In the genomic region with DNA sequence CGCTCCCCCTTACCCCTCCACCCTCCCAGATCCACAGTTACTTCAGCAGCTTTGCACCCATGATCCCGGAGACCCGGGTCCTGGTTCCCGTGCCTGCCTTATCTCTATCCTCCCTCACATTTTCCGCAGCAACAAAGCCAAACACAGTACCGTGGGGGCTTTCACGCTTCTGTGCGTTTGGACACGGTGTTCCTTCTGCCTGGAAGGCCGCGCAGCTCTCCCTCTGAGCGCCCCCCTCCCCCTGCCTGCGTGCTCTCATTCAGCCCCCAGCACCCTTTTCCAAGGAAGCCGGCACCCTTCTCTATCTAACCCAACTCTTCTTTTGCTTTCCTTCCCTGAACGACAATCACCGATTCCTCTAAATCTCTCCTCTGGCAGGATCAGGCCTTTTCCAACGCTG, we compare ENCODE assay signal across 8 mouse cellular contexts. TPM values are rescaled to one million over a fixed set of nuclear protein-coding genes. Genes with fewer than 3 reads are reported as not detected.
DNase-seq lines count a peak whose midpoint lies in the region; ATAC-seq lines count a peak whose summit lies in the region.

No protein-coding gene starts in this region.

- WGBS in embryonic facial prominence, embryonic 13.5 days = under 1% methylated on average over 17 of the region's 17 CpGs
- 1% methylated on average over 17 of the region's 17 CpGs for WGBS in hindbrain, embryonic 12.5 days
- WGBS in midbrain, embryonic 15.5 days = 0% methylated on average over 17 of the region's 17 CpGs

- no peaks in the 10 kb centered on the region for H3K27me3 ChIP-seq in embryonic facial prominence, embryonic 13.5 days
- H3K27me3 ChIP-seq in hindbrain, embryonic 12.5 days = no peaks in the 10 kb centered on the region
- H3K27me3 ChIP-seq in midbrain, embryonic 15.5 days (replicated peaks) = no peaks in the 10 kb centered on the region

- no peak for ATAC-seq in embryonic facial prominence, embryonic 13.5 days (ENCODE audit: insufficient number of reproducible peaks, insufficient read depth, low FRiP score, low TSS enrichment, low read depth)
- ATAC-seq in hindbrain, embryonic 12.5 days (ENCODE audit: low FRiP score) = peak; percentile 71
- peak; percentile 65 for ATAC-seq in midbrain, embryonic 15.5 days (replicated peaks)

- H3K9ac ChIP-seq in embryonic facial prominence, embryonic 13.5 days = peak overlapping the region; percentile 78
- peak overlapping the region; percentile 88 for H3K9ac ChIP-seq in hindbrain, embryonic 12.5 days
- H3K9ac ChIP-seq in midbrain, embryonic 15.5 days = peak overlapping the region; percentile 91

- H3K4me2 ChIP-seq in embryonic facial prominence, embryonic 13.5 days = peak overlapping the region; percentile 87
- peak overlapping the region; percentile 87 for H3K4me2 ChIP-seq in hindbrain, embryonic 12.5 days (replicated peaks)
- H3K4me2 ChIP-seq in midbrain, embryonic 15.5 days = peak overlapping the region; percentile 83

- DNase-seq in adrenal gland, postnatal 10 days = peak; percentile 52
- DNase-seq in adrenal gland, postnatal 4 days (ENCODE audit: low spot score in 2 of 2) = no peak
- DNase-seq in B cell, adult 2 months = peak; percentile 15 to 27
- DNase-seq in left cerebral cortex, postnatal 10 days (ENCODE audit: extremely low spot score in 1 of 2, low spot score in 2 of 2) = peak; percentile 36 to 62
- peak; percentile 11 to 12 for DNase-seq in thymus, postnatal 10 days (ENCODE audit: low spot score in 2 of 2)

- intact Hi-C loops in left cerebral cortex, postnatal 10 days (cut with DNase I) = no loop called here

- no peaks in the 10 kb centered on the region for H3K9me3 ChIP-seq in embryonic facial prominence, embryonic 13.5 days
- H3K9me3 ChIP-seq in hindbrain, embryonic 12.5 days (replicated peaks) = no peaks in the 10 kb centered on the region
- no peaks in the 10 kb centered on the region for H3K9me3 ChIP-seq in midbrain, embryonic 15.5 days

- H3K4me3 ChIP-seq in embryonic facial prominence, embryonic 13.5 days = peak overlapping the region; percentile 67
- peak overlapping the region; percentile 81 for H3K4me3 ChIP-seq in hindbrain, embryonic 12.5 days
- peak overlapping the region; percentile 95 for H3K4me3 ChIP-seq in midbrain, embryonic 15.5 days

- H3K4me1 ChIP-seq in embryonic facial prominence, embryonic 13.5 days = peaks cover 26% of the 10 kb centered on the region
- H3K4me1 ChIP-seq in hindbrain, embryonic 12.5 days = peaks cover 34% of the 10 kb centered on the region
- H3K4me1 ChIP-seq in midbrain, embryonic 15.5 days = peaks cover 34% of the 10 kb centered on the region

- H3K36me3 ChIP-seq in embryonic facial prominence, embryonic 13.5 days = no peaks in the 10 kb centered on the region
- peaks cover 8% of the 10 kb centered on the region; the same call in 1 of the 2 replicates for H3K36me3 ChIP-seq in hindbrain, embryonic 12.5 days
- no peaks in the 10 kb centered on the region for H3K36me3 ChIP-seq in midbrain, embryonic 15.5 days (replicated peaks)

- peak overlapping the region; percentile 79 for H3K27ac ChIP-seq in embryonic facial prominence, embryonic 13.5 days
- H3K27ac ChIP-seq in hindbrain, embryonic 12.5 days = peak overlapping the region; percentile 86
- peak overlapping the region; percentile 93 for H3K27ac ChIP-seq in midbrain, embryonic 15.5 days

RNA-seq across cellular contexts. Expression of a gene that starts 0.5 kb away (rescaled TPM):
- 10 to 100 TPM; 14.0 to 19.7 TPM for total RNA-seq in adrenal gland, postnatal 10 days (2021)
- total RNA-seq in adrenal gland, postnatal 4 days (2021) = 10 to 100 TPM; 16.6 to 23.7 TPM
- polyA plus RNA-seq in embryonic facial prominence, embryonic 13.5 days (2015; fragmentation: Nextera tagmentation; extraction: Ambion mirVana) = 6.0 and 7.0 TPM in 2 replicates
- 22.4 and 24.1 TPM in 2 replicates for polyA plus RNA-seq in hindbrain, embryonic 12.5 days (2016; fragmentation: Nextera tagmentation; extraction: Ambion mirVana)
- 10 to 100 TPM; 54.9 to 57.6 TPM for total RNA-seq in left cerebral cortex, postnatal 10 days (2021)
- polyA plus RNA-seq in midbrain, embryonic 15.5 days (2015; fragmentation: Nextera tagmentation; extraction: Ambion mirVana) = 31.7 and 33.1 TPM in 2 replicates

Comparison
In these comparisons a context has a peak if more than half of its experiments do, and no peak if none do; other contexts are left out.
1. DNase-seq: peak in adrenal gland, postnatal 10 days (single experiment), B cell, adult 2 months (2 of 2), left cerebral cortex, postnatal 10 days (2 of 2) and thymus, postnatal 10 days (2 of 2); none in adrenal gland, postnatal 4 days (0 of 2).
2. Peak in every context shown above with its lines, with median percentiles within 50 percentile points of each other: H3K27ac ChIP-seq, H3K4me2 ChIP-seq, H3K4me3 ChIP-seq and H3K9ac ChIP-seq.